Mouse (Mus musculus) liver, embryonic 14.5 days (tissue): ENCODE data around the gene Tmem60.

Experiments
- CTCF ChIP-seq: IDR thresholded peaks from 2 replicates; pipeline ENCODE4 v1.5.1; 2016; ENCODE audit warnings: antibody characterized with exemption, low read depth, control low read depth
- EP300 ChIP-seq: IDR thresholded peaks from 2 replicates; pipeline ENCODE4 v1.6.1; 2016; ENCODE audit warnings: antibody characterized with exemption, low read depth

- TF ChIP-seq CTCF (no peak), EP300 (peak; percentile 97)
These were observed 15.6 kb downstream of the Tmem60 start for GRCm38 (mm10) chr5:20897446-20898167.
